Comparison of ENCODE assay signal across 8 mouse cellular contexts in genomic region chr3:36863881-36864280, GRCm38 (mm10). TPM values are rescaled to one million over a fixed set of nuclear protein-coding genes. Genes with fewer than 3 reads are reported as not detected.
DNase-seq lines count a peak whose midpoint lies in the region; ATAC-seq lines count a peak whose summit lies in the region.

No protein-coding gene starts in this region.

- H3K36me3 ChIP-seq in heart, embryonic 10.5 days = peaks cover 22% of the 10 kb centered on the region; the same call in 1 of the 2 replicates
- H3K36me3 ChIP-seq in forebrain, embryonic 16.5 days (ENCODE audit: control insufficient read depth, insufficient read depth) = peaks cover 14% of the 10 kb centered on the region
- peaks cover 24% of the 10 kb centered on the region for H3K36me3 ChIP-seq in liver, embryonic 15.5 days (replicated peaks)

- no peaks in the 10 kb centered on the region for H3K9me3 ChIP-seq in heart, embryonic 10.5 days
- no peaks in the 10 kb centered on the region for H3K9me3 ChIP-seq in forebrain, embryonic 16.5 days (ENCODE audit: control insufficient read depth, low read length)
- H3K9me3 ChIP-seq in liver, embryonic 15.5 days (replicated peaks) = no peaks in the 10 kb centered on the region

- peaks cover 4% of the 10 kb centered on the region; the same call in 1 of the 2 replicates for H3K4me1 ChIP-seq in heart, embryonic 10.5 days
- peaks cover 5% of the 10 kb centered on the region for H3K4me1 ChIP-seq in forebrain, embryonic 16.5 days (replicated peaks; ENCODE audit: control insufficient read depth, insufficient read depth, low read length)
- peaks cover 22% of the 10 kb centered on the region for H3K4me1 ChIP-seq in liver, embryonic 15.5 days (replicated peaks)

- ATAC-seq in CD4-positive, CD25-positive, alpha-beta regulatory T cell, adult 4 months = peak; percentile 4
- ATAC-seq in forebrain, embryonic 16.5 days = no peak
- no peak for ATAC-seq in liver, embryonic 15.5 days (ENCODE audit: insufficient read depth)
- ATAC-seq in monocyte, adult 5-6 weeks (replicated peaks; ENCODE audit: insufficient number of reproducible peaks, low FRiP score, low TSS enrichment, poor library complexity, severe bottlenecking) = no peak
- ATAC-seq in cerebellum, adult (ENCODE audit: insufficient number of reproducible peaks, low FRiP score, low TSS enrichment) = no peak

- H3K27me3 ChIP-seq in heart, embryonic 10.5 days (ENCODE audit: insufficient read depth, poor library complexity, severe bottlenecking) = no peaks in the 10 kb centered on the region
- H3K27me3 ChIP-seq in forebrain, embryonic 16.5 days (replicated peaks; ENCODE audit: control insufficient read depth, insufficient read depth, low read length) = no peaks in the 10 kb centered on the region
- H3K27me3 ChIP-seq in liver, embryonic 15.5 days = no peaks in the 10 kb centered on the region

- 71% methylated on average over 4 of the region's 4 CpGs for WGBS in heart, embryonic 10.5 days
- WGBS in forebrain, embryonic 16.5 days = 78% methylated on average over 4 of the region's 4 CpGs
- 58% methylated on average over 4 of the region's 4 CpGs for WGBS in liver, embryonic 15.5 days (ENCODE audit: insufficient replicate concordance)

- intact Hi-C loops in heart, postnatal 10 days (cut with DNase I) = no loop called here

- H3K9ac ChIP-seq in forebrain, embryonic 16.5 days (replicated peaks; ENCODE audit: low read depth, low read length) = peak overlapping the region; percentile 92
- H3K9ac ChIP-seq in liver, embryonic 15.5 days = peak overlapping the region; percentile 91

- peak overlapping the region; percentile 98 for H3K4me3 ChIP-seq in heart, embryonic 10.5 days
- peak overlapping the region; percentile 96 for H3K4me3 ChIP-seq in forebrain, embryonic 16.5 days (replicated peaks; ENCODE audit: low read length)
- peak overlapping the region; percentile 90 for H3K4me3 ChIP-seq in liver, embryonic 15.5 days (replicated peaks)

- H3K4me2 ChIP-seq in forebrain, embryonic 16.5 days (ENCODE audit: low read length) = peak overlapping the region; percentile 62
- H3K4me2 ChIP-seq in liver, embryonic 15.5 days = peak overlapping the region; percentile 86

- no peak overlapping the region for H3K27ac ChIP-seq in heart, embryonic 10.5 days
- no peak overlapping the region for H3K27ac ChIP-seq in forebrain, embryonic 16.5 days (ENCODE audit: low read length)
- no peak overlapping the region for H3K27ac ChIP-seq in liver, embryonic 15.5 days (replicated peaks)

- no peak for DNase-seq in heart, embryonic 10.5 days (ENCODE audit: low spot score)
- no peak for DNase-seq in heart, postnatal 10 days
- DNase-seq in embryo, embryonic 11 days = no peak

RNA-seq across cellular contexts. Expression of gene 4932438A13Rik, which starts 1.0 kb away (rescaled TPM):
- 32.4 and 33.6 TPM in 2 replicates for polyA plus RNA-seq in heart, embryonic 10.5 days (2016; fragmentation: Nextera tagmentation; extraction: Ambion mirVana)
- total RNA-seq in heart, postnatal 10 days (2021) = 10 to 100 TPM; 49.5 to 51.8 TPM
- polyA plus RNA-seq in CD4-positive, CD25-positive, alpha-beta regulatory T cell, adult 4 months (2017; shearing (Covaris generic)) = 10 to 100 TPM; 64.8 to 77.8 TPM
- polyA plus RNA-seq in forebrain, embryonic 16.5 days (2015; fragmentation: Nextera tagmentation; extraction: Ambion mirVana) = 79.1 and 92.5 TPM in 2 replicates
- polyA plus RNA-seq in liver, embryonic 15.5 days (2015; fragmentation: Nextera tagmentation; extraction: Ambion mirVana) = 12.5 and 19.0 TPM in 2 replicates
- total RNA-seq in monocyte, adult 5-6 weeks (2017) = 73.1 to 131 TPM (median 89.0 TPM) in 3 replicates
